Mouse (Mus musculus) left cerebral cortex, postnatal 4 days (tissue): Measurements from ENCODE around the gene Rps15. TPM values are rescaled to one million over a fixed set of nuclear protein-coding genes. Genes with fewer than 3 reads are reported as not detected.

Source experiments
- DNase-seq: peaks from one replicate; pipeline ENCODE4 v3.0.0-alpha.2; 2022
- intact Hi-C: fragments of 180-260 bp; cut with DNase I; formaldehyde crosslinking; loops from one replicate; pipeline ENCODE4 v1.15.1; 2025
- total RNA-seq, 2 experiments: library from RNA; stranded (reverse); gene quantifications; 2 replicates each; pipeline ENCODE4 v1.2.3; 2021

Gene Rps15
- total RNA-seq, 2 experiments from 2014 or later, result 873 to 899 TPM

- intact Hi-C loops, result no loop called here
- DNase-seq, result peak; percentile 31
Measured at GRCm38 (mm10) chr10:80312586-80313504, 20.6 kb downstream of the Rps15 start.

- intact Hi-C loops, result no loop called here
- peak; percentile 34 for DNase-seq
Measured at GRCm38 (mm10) chr10:80313627-80314201, 21.5 kb downstream of the Rps15 start.

- intact Hi-C loops, result no loop called here
- no peak for DNase-seq
Measured at GRCm38 (mm10) chr10:80314494-80315001, 22.3 kb downstream of the Rps15 start.

- DNase-seq, result no peak
Measured at GRCm38 (mm10) chr10:80315315-80315714, 23.1 kb downstream of the Rps15 start.

GRCm38 (mm10) chr10:80316359-80316781 lies 24.1 kb downstream of the Rps15 start:
- DNase-seq, result peak; percentile 35
- intact Hi-C loops, result no loop called here

More at GRCm38 (mm10) chr10:80315315-80315714, 23.1 kb downstream of the Rps15 start:
- intact Hi-C loops, result no loop called here

- intact Hi-C loops, result no loop called here
- DNase-seq, result no peak
Measured at GRCm38 (mm10) chr10:80317011-80317410, 24.8 kb downstream of the Rps15 start.

GRCm38 (mm10) chr10:80320340-80320760 lies 28.1 kb downstream of the Rps15 start, which contains the start of gene 2310011J03Rik:
TSS of gene 2310011J03Rik (minus strand) at chr10:80320537.
- DNase-seq, result peak; percentile 90
- intact Hi-C loops, result no loop called here

- DNase-seq, result no peak
- intact Hi-C loops, result no loop called here
Measured at GRCm38 (mm10) chr10:80321014-80321669, 28.9 kb downstream of the Rps15 start.

- intact Hi-C loops, result no loop called here
Measured at GRCm38 (mm10) chr10:80321670-80322581, 29.7 kb downstream of the Rps15 start.

GRCm38 (mm10) chr10:80322811-80323211 lies 30.6 kb downstream of the Rps15 start:
- no peak for DNase-seq
- intact Hi-C loops, result no loop called here

More at GRCm38 (mm10) chr10:80321670-80322581, 29.7 kb downstream of the Rps15 start:
- DNase-seq, result no peak

GRCm38 (mm10) chr10:80323261-80324119 lies 31.2 kb downstream of the Rps15 start:
- DNase-seq, result peak; percentile 59
- intact Hi-C loops, result no loop called here

- no peak for DNase-seq
- intact Hi-C loops, result no loop called here
Measured at GRCm38 (mm10) chr10:80324120-80325037, 32.1 kb downstream of the Rps15 start.

- intact Hi-C loops, result no loop called here
- no peak for DNase-seq
Measured at GRCm38 (mm10) chr10:80325045-80325444, 32.8 kb downstream of the Rps15 start.

GRCm38 (mm10) chr10:80329273-80330081 lies 37.2 kb downstream of the Rps15 start, which contains the start of the genes Pcsk4 and Reep6:
TSS of gene Pcsk4 (minus strand) at chr10:80329498.
TSS of gene Reep6 (plus strand) at chr10:80329953.
- peak; percentile 99 for DNase-seq
- intact Hi-C loops, result no loop called here

GRCm38 (mm10) chr10:80330084-80330483 lies 37.8 kb downstream of the Rps15 start:
- intact Hi-C loops, result no loop called here
- DNase-seq, result no peak

- intact Hi-C loops, result no loop called here
- DNase-seq, result no peak
Measured at GRCm38 (mm10) chr10:80330888-80331287, 38.6 kb downstream of the Rps15 start.
